Mouse (Mus musculus) heart, adult 11 months (tissue): ENCODE measurements around the gene Safb.
"Not testable (repeated sequence)": the region's sequence is repeated elsewhere in the genome, so short reads cannot be mapped to it uniquely, and the experiment has no call there.

Experiments used
- DNase-seq: peaks from one replicate; pipeline ENCODE4 v3.0.0; 2022

The Safb gene

DNA sequence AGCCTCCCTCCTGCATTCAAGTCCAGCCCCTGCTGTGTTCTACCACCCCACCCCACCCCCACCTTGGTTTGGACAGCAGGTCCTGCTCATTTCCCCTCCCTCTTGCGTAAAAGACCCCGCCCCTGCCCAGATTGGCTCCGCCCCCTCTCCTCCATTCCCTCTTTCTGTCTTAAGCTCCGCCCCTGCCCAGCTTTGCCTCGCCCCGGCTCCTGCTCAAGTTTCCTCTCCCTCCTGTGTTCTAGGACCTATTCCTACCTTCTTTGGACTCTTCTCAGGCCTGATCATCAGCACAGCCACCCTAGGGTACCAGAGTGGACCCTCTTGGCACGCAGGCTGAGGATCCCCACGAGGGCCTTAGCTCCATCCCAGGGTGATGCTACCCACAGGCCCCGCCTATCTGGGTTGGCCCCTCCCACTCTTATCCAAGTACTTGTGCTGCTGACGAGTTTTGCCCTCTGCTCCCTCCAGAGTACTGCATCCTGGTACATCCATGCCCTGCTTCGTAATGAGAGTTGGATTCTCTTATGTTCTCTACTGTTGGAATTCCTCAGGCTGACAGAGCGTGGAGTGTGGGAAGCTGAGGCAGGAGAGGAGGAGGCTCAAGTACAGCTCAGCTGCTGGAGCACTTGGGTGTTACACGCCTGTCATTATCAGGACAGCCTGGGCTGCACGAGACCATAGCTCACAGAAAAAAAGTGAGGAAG lies 27.4 kb downstream of the Safb start:
- peak; percentile 94 for DNase-seq

DNA sequence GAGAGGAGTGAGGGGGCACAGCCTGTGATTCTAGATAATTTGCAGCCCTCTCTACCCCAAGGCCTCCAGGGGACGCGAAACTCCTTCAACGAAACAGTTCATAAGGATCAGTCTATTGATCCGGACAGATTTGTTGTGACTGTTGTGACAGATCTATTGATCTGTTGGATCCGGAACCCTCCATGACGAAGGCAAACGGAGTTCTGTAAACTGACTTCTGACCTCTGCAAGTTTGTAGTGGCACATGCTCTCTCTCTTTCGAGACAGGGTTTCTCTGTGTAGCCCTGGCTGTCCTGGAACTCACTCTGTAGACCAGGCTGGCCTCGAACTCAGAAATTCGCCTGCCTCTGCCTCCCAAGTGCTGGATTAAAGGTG lies 27.9 kb downstream of the Safb start:
- not testable (repeated sequence) for DNase-seq

DNA sequence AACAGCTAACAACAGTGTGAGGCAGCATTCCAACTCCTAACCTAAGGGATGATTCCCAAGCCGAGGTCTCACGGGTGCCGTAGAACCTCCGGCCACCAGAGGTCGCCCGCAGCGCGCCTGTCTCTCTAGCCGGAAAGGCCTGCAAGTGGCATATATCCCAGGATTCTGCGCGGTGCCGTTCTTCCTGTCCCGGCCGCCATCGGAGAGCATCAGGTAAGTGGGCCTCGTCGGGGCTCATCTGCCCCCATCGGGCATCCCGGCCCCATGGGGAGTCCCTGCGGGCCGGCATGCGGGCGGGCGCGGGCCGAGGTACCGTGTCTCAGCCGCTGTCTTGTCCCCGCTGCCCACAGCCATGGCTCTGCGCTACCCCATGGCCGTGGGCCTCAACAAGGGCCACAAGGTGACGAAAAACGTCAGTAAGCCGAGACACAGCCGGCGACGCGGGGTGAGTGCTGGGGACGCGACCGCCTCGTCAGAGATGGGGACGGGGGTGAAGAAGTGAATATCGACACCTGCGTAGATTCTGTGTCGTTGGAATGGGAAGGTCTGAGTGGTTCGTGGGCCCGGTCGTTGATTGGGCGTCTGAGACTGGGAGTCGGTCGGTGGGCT lies 28.7 kb downstream of the Safb start, which contains the start of gene Rpl36:
Gene Rpl36, plus strand, starts transcription at position 181 of the 609 bp plus-strand sequence.
- peak; percentile 99 for DNase-seq

DNA sequence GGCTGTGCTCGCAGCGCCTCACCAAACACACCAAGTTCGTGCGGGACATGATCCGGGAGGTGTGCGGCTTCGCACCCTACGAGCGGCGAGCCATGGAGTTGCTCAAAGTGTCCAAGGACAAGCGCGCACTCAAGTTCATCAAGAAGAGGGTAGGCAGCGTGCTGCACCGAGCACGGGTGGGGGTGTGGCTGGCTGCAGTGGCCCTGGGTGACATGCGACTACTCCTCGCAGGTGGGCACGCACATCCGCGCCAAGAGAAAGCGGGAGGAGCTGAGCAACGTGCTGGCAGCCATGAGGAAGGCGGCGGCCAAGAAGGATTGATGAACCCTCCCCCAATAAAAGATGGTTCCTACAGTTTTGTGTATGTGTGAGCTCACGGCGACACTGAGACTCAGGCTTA lies 29.3 kb downstream of the Safb start:
- peak; percentile 92 for DNase-seq

DNA sequence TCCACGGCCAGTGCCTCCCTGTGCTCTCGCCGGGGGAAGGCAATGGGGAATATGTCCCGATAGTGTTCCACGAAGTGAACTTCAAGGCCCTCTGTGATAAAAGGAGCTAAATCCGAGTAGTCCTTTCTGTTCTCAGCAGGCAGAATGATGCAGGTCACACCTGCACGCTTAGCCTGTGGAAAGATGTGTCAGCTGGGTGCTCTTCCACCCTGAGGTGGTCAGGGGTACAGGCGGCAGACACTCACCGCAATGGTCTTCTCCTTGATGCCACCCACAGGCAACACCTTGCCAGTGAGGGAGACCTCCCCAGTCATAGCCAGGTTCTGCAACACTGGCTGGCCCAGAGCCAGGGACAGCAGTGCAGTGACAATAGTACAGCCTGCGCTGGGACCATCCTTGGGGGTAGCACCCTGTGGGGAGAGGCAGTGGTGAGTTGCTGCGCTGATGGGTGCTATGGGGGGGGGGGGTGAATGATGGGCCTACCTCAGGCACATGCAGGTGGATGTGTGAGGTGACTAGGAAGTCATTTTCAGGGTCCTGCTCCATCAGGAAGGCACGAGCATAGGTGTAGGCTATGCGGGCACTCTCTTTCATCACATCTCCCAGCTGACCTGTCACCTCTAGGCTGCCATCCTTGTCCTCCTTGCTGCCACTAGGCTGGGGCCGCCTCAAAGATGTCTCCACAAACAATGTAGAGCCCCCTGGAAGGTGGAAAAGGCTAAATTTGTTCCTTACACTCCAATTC lies 29.9 kb downstream of the Safb start:
- DNase-seq, result peak; percentile 92

DNA sequence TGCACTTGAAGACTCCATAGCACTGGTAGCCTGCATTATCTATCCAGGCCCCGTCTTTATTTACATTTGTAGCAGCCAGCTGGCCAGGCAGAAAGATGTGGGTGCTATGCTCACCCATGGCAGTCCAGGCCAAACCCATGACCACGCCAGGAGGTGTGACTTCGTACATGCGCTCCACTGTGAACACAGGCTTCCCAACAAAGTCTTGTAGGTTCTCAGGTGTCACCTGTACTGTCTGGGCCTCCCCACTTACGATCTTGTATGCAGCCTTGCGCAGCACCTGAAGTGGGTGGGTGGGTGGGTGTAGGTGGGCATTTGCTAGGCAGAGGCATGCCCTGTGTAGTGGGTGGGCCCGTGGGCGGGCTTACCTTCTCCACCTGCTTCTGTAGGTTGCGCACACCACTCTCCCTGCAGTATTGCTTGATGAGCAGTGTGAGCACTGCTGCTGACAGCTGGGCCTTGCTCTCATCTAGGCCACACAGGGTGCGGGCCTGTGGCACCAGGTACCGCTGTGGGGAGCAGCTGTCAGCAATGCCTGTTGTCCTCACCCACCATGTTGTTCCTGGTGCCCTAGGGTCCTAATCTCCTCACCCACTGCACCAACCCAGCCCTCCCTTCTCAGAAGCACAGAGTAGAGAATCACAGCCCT lies 30.6 kb downstream of the Safb start:
- no peak for DNase-seq

DNA sequence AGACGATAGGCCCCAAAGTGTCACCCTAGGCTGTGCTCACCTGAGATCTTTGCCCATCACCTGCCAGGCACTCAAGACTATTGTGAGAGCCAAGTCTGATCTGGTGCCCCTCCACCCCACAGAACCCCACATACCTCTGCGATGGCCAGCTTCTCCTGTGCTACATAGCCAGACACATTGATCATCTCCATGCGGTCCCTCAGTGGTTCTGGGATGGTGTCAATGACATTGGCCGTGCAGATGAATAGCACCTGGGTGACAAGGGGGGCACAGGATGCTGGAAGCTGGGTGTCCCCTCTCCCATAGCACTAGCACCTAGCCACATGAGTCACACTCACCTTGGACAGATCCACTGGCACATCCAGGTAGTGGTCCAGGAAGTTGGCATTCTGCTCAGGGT lies 31.2 kb downstream of the Safb start:
- peak; percentile 90 for DNase-seq

DNA sequence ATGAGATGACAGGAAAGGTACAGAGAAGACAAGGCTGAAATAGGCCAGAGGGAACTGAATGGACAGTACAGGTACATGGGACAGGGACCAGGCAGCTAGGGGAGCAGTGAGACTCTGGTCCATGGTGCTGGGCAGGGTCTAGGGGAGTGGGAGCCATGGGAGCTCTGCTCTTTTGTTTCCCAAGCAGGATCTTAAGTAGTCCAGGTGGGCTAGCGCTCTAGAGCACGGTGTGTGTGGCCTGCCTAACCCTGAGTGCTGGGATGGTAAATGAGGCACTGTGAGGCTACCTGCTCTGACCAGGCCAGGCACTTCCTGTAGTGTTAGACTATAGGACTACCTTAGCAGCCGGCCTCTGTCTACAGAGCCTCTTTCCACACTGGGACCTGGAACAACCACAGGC lies 32.1 kb downstream of the Safb start:
- no peak for DNase-seq

DNA sequence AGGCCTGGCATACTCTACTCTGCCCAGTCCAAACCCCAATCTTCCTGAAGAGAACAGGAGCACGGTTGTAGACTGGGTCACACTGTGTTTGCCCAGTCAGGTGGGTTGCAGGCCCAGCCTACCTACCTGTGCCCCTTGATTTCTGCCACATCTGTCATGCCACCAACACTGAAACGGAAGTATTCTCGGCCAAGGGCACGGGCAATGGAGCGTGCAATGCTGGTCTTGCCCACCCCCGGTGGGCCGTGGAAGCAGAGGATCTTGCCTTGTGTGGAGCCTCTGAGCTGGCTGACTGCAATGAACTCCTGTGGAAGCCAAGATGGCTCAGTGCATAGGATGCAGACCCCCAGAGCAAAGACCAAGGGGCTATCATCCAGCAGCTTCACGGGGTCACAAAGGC lies 33.0 kb downstream of the Safb start:
- peak; percentile 83 for DNase-seq

DNA sequence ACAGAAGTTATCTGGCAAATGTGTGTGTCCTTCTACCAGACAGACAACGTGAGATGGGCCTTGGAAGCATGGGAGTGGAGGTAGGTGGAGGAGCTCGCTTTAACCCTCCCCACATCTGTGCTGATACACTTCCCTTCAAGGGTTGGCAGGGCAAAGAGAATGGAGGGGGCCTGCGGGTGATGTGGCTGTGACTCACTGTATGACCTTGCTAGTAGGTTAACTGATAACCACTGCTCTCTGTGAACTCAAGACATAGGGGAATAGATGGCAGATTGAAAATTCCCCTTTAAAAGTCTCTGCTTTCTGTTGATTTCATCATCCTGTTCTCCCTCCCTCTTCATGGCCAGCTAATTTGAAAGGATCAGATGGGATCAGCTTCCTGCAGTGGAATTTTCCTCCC lies 40.9 kb downstream of the Safb start:
- DNase-seq, result peak; percentile 87

DNA sequence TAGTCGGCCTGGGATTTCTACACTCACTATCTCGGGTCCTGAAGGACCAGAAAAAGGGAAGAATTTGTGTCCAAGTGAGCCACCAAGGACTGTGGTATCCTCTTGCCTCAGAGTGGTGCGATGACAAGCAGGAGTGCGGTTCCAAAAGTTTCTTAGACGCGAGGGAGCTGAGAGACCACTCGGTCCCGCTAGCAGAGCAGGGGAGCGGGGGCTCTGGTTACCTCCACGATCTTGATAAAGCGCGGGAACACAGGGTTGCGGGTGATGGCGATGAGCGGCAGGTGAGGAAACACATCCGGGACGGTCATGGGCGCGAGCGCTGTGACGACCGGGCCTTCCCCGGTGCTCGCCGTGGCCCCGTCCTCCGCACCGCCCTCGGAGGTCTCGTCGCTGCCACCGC lies 41.6 kb downstream of the Safb start:
- DNase-seq, result no peak

DNA sequence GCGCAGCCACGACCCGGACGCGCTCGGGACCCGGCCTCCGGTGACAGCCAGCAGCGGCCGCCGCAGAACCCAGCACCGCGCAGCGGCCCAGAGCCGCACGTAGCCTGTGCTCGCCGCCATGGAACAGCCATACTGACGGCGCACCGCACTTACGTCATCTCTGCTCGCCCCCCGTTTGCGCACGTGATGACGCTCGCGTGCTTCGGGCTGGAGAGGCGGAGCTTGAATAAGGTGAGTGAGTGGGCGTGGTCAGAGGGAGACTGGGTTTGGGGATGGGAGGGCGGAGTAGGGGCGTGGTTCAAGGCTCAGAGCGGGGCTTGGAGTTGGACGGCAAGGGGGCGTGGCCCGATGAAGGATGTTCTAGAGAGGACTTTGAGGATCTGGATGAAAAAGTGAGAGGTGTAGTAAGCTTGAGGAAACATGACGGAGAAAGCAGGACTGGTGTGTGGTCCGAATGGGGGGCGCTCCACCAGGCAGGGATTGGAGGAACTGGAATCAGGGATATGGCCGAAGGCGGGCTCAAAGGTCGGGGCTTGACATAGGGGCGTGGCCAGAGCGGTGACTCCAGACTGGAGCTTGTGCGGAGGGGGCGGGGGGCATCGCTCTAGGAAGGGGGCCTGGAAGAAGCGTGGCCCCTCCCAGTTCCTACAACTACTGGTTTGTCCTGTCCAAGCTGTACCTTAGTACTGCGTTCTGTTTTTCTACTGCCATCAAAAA lies 42.3 kb downstream of the Safb start, which contains the start of gene Lonp1:
Gene Lonp1, minus strand, starts transcription at position 134 of the 717 bp plus-strand sequence.
- peak; percentile 99 for DNase-seq

DNA sequence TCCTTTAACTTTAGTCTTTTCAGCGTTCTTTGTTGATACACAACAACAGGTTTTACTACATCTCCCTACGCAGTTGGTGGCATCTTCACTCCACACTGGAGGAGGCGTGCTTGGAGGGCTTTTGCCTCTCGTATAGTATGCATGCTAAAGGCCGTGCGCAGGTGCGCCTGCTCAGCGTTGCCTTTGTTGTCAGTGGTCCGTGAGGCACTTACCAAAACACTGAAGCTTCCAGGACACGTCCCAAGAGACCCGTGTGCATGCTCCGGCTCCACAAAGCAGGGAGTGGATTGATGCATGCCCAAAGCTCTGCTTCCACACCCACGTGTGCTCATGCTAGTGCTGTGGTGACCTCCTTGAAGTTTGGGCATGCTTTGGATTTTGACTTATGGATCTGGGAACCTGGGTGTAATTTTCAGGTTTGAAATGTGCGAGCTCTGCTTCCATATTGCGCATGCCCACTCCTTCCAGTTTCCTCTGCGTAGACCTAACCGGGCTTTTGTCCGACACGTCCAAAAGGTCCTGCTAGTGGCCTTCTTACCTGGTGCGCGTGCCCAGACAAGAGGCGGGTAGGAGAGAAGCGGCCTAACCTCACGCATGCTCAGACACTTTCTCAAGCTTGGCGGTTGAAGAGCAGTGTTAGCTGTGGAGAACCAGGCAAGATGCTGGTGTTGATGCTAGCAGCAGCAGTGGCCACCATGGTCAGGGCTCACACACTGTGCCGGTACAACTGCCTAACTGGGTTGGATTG lies 43.1 kb downstream of the Safb start, which contains the start of gene Catsperd:
Gene Catsperd, plus strand, starts transcription at position 614 of the 748 bp plus-strand sequence.
- DNase-seq, result no peak

DNA sequence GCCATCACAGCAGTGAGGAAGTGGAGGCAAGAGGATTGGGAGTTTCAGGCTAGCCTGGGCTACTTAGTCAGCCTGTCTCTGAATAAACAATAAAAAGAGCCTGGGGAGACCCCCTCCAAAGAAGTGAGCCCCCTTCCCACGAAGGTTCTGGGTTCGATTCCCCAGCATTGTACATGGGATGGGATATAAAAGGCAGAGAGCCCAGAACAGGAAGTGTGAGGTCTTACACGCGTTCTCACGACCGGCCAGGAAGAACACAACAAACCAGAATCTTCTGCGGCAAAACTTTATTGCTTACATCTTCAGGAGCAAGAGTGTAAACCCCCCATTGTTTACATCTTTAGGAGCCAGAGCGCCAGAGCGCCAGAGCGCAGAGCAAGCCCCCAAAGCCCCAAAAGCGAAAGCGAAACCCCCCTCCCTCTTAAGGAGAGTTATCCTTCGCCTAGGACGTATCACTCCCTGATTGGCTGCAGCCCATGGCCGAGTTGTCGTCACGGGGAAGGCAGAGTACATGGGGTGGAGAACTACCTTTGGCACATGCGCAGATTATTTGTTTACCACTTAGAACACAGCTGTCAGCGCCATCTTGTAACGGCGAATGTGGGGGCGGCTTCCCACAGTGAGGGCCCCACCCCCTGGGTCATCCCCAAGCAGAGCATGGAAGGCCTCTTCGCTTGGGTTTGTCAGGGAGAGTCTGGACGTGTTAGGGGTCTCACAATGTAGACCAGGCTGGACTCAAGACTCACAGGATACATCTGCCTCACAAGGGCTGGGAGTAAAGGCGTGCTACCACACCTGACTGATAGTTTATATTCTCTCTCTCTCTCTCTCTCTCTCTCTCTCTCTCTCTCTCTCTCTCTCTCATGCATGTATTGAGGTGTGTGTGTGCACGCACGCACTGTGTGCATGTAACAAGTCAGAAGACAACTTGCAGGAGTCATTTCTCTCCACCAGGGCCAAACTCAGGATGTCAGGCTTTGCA lies 45.5 kb downstream of the Safb start:
- not testable (repeated sequence) for DNase-seq

DNA sequence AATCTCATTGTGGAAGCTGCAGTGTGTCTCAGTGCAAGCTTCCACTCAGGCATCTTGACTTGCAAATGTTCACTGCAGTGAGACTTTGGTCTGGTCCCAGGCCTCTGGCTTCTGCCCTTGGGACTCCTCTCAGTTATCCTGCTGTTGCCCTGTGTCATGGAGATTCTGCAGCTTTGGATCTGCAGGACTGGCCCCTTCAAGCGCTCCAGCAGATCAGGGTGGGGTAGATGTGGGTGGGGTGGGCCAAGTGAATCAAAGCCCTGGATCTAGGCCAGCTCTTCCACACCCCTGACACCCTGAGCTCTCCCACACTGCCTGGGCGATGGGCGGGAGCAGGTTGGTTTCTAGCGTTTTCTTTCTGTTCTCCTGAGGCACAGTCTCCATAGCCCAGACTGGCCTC lies 47.2 kb downstream of the Safb start:
- no peak for DNase-seq

DNA sequence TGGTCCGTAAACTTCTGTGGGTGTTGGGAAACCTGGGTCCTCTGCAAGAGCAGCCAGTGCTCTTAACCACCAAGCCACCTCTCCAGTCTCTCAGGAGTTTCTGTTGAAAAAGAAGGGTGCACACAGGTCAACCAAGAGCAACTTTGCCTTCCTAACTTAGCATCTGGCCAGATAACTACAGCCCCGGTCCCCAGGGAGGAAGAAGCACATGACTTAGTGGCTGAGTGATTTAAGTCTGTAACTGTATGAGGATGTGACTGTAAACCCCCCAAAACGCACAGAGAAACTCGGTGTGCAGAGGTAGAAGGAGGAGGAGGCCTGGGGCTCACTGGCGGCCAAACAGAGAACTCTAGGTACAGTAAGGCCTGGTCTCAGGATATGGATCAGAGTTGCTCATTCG lies 49.4 kb downstream of the Safb start:
- no peak for DNase-seq

DNA sequence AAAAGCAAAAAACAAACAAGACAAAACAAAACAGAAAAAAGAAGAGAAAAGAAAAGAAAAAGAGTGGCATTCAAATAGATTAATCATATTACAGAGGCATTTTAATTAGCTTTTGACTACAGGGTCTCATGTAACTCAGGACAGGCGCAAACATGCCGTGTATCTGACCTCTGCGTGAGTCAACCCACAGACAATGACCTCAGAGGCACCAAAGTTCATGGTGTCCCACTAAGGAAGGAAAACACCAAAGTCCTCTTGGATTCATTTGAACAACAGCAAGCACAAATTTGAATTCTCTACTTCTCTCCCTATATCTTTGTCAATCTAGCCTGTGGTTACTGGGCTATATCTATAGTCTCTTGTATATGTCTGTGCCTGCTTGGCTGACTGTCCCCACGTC lies 58.6 kb downstream of the Safb start:
- no peak for DNase-seq

DNA sequence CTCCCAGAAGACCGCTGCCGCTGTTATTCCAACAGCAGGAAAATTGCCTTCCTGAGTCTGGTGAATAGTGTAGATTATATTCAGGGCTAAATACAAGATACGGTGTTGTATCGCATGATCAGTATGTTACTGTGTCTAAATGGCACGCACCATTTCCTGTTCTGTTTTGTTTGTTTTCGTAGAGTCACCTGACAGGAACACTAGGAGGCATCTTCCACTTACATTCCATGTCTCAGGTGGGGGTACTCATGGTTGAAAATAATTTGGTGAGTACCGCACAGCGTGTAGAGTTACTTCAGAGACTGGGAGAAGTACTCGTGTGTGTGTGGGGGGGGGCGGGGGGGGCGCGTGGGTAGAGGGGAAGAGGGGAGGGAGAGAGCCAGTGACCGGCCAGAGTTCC lies 62.9 kb downstream of the Safb start:
- no peak for DNase-seq

DNA sequence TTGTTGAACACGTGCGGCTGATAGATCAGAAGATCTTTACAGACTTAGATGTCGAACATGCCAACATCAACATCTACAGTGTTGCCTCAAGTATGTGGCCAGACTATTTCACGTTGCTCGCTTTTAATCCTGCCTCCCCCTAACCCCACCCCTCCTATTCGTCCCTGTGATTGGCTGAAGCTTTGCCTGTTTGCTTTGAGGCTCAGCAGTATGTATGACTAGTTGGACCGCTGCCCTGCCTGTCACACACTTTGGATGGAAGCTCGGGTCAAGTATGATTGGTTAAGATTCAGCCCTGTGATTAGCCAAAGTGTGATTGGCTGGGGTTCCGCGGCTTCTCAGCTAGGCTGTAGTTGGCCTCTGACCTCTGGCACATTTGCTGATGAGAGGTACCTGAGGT lies 67.2 kb downstream of the Safb start:
- DNase-seq, result no peak

DNA sequence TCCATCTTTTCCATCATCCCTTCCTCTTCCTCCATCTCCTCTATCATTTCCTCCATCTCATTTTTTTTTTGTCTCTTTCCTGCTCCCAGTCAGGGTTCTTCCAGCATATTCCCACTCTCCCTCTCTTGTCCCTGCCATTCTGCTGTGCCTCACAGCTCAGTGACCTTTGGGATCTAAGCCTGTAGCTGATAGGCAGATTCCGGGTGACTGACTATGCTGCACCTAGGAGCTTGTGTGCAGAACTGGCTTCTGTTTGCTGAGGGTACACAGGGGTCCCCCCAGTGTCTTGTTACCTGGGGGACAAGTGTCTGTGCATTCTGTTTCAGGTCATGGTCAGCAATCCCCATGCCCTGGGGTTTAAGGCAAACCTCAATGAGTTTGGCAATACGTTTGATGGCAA lies 70.1 kb downstream of the Safb start:
- DNase-seq, result no peak

DNA sequence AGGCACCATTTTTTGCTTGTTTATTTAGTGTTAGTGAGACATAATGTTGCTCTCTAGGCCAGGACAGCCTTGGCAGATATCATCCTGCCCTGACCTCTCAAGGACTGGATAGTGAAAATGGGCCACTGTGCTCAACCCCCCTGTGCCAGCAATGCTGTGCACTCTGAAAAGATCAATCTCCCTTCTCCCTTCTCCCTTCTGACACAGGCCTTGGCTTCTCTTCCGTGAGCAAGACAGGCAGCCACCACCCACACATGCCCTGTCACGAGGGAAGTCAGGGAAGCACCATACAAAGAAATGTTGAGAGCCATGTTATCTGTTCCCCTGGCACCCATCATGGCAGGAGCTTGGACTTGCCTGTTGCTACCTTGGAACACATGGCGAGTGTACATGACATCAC lies 70.7 kb downstream of the Safb start:
- no peak for DNase-seq
